Comparison of ENCODE assay signal across 7 mouse cellular contexts in the genomic region with DNA sequence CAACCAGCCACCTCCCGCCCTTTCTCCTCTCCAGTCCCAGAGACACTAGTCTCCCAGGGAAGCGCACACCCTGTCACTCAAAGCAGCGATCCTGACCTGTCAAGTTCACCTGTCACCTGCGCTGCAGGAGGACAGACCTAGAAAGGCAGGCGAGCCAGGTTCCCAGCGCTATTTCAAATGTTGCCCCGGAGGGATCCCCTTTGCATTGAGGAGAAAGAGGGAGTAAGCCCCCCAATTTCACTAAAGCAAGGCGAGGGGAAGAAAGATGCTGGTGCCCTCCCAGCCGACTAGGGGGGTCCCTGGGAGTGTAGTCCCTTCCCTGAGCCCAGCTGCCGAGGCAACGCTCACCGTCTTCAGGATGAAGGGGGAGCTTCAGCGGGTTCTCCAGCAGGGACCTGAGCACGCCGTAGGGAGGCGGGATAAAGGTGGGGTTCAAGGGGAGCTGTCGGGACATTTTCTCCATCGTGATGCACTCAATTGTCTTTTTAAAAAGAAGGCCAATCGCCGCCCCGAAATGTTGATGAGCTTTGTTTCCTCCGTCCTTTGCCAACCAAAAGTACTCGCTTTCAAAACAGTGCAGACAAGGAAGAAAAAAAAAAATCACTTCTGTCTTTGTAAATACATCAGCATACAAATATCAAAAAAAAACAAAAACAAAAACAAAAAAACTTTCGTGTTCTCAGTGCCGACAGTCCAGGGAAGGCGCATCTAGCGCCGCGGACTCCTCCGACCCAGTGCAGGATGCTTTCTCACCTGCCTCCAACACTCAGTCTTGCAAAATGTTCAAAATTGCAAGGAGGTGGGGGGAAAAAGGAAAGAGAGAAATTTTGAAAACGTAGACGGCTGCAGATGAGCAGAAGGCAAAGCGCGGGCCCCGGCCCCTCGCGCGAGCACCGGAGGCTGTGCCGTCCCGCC. TPM values are rescaled to one million over a fixed set of nuclear protein-coding genes. Genes with fewer than 3 reads are reported as not detected.
DNase-seq lines count a peak whose midpoint lies in the region; ATAC-seq and TF ChIP-seq lines count a peak whose summit lies in the region.

No protein-coding gene starts in this region.

- no peak for TF ChIP-seq CTCF in thymus, adult 2 months (IDR thresholded peaks at IDR 0.05; ENCODE audit: borderline replicate concordance, control insufficient read depth, extremely low read depth, insufficient read depth, low read length, poor library complexity)
- TF ChIP-seq CTCF in hindbrain, postnatal 0 days (IDR thresholded peaks at IDR 0.05; ENCODE audit: low read depth), result no peak

- H3K9me3 ChIP-seq in embryonic facial prominence, embryonic 12.5 days, result no peaks in the 10 kb centered on the region
- H3K9me3 ChIP-seq in hindbrain, postnatal 0 days (ENCODE audit: low read length), result no peaks in the 10 kb centered on the region

- no peaks in the 10 kb centered on the region for H3K36me3 ChIP-seq in thymus, adult 2 months (ENCODE audit: control insufficient read depth, insufficient read depth, low read length)
- H3K36me3 ChIP-seq in embryonic facial prominence, embryonic 12.5 days, result no peaks in the 10 kb centered on the region
- no peaks in the 10 kb centered on the region for H3K36me3 ChIP-seq in hindbrain, postnatal 0 days (ENCODE audit: insufficient read depth, low read length)
- H3K36me3 ChIP-seq in macrophage (ENCODE audit: inconsistent target), result no peaks in the 10 kb centered on the region

- peak overlapping the region; percentile 13; the same call in 1 of the 2 replicates for H3K4me3 ChIP-seq in thymus, adult 2 months (ENCODE audit: control insufficient read depth, insufficient read depth, low read length)
- peak overlapping the region; percentile 48 for H3K4me3 ChIP-seq in embryonic facial prominence, embryonic 12.5 days
- H3K4me3 ChIP-seq in hindbrain, postnatal 0 days (ENCODE audit: low read length), result peak overlapping the region; percentile 49
- H3K4me3 ChIP-seq in macrophage (ENCODE audit: inconsistent target), result peak overlapping the region; percentile 10; the same call in 1 of the 2 replicates

- peaks cover 16% of the 10 kb centered on the region for H3K27me3 ChIP-seq in thymus, adult 2 months (ENCODE audit: control insufficient read depth, insufficient read depth, low read length)
- H3K27me3 ChIP-seq in embryonic facial prominence, embryonic 12.5 days, result peaks cover 35% of the 10 kb centered on the region
- H3K27me3 ChIP-seq in hindbrain, postnatal 0 days (ENCODE audit: insufficient read depth, low read length), result no peaks in the 10 kb centered on the region

- no peak overlapping the region for H3K27ac ChIP-seq in thymus, adult 2 months (ENCODE audit: control insufficient read depth, insufficient read depth, low read length)
- H3K27ac ChIP-seq in embryonic facial prominence, embryonic 12.5 days, result no peak overlapping the region
- 0 out of 2 replicates have a peak overlapping the region, but pooled peaks have one; percentile 3 for H3K27ac ChIP-seq in hindbrain, postnatal 0 days
- H3K27ac ChIP-seq in macrophage, result no peak overlapping the region

- ATAC-seq in embryonic facial prominence, embryonic 12.5 days (ENCODE audit: insufficient number of reproducible peaks, insufficient read depth, low FRiP score, low TSS enrichment), result peak; percentile 62
- ATAC-seq in hindbrain, postnatal 0 days, result peak; percentile 67

- no peak for TF ChIP-seq POLR2A in thymus, adult 2 months (IDR thresholded peaks at IDR 0.05; ENCODE audit: control insufficient read depth, extremely low read depth, insufficient read depth, low read length, poor library complexity)

- under 1% methylated on average over 41 of the region's 41 CpGs for WGBS in thymus, adult 2 months
- under 1% methylated on average over 41 of the region's 41 CpGs for WGBS in embryonic facial prominence, embryonic 12.5 days
- under 1% methylated on average over 40 of the region's 41 CpGs for WGBS in hindbrain, postnatal 0 days
- under 1% methylated on average over 41 of the region's 41 CpGs for WGBS in macrophage (ENCODE audit: missing documents)

- peaks cover 18% of the 10 kb centered on the region for H3K4me1 ChIP-seq in thymus, adult 2 months (replicated peaks; ENCODE audit: control insufficient read depth, insufficient read depth, low read length)
- H3K4me1 ChIP-seq in embryonic facial prominence, embryonic 12.5 days, result peaks cover 29% of the 10 kb centered on the region; the same call in 1 of the 2 replicates
- H3K4me1 ChIP-seq in hindbrain, postnatal 0 days (ENCODE audit: insufficient read depth, low read length), result peaks cover 8% of the 10 kb centered on the region; the same call in 1 of the 2 replicates

- peak overlapping the region; percentile 44 for H3K9ac ChIP-seq in embryonic facial prominence, embryonic 12.5 days
- H3K9ac ChIP-seq in hindbrain, postnatal 0 days (replicated peaks; ENCODE audit: low read length), result peak overlapping the region; percentile 49

- no peak for DNase-seq in thymus, adult 2 months
- no peak for DNase-seq in thymus, postnatal 10 days (ENCODE audit: low spot score in 2 of 2)
- DNase-seq in hindbrain, postnatal 0 days (ENCODE audit: low spot score), result no peak
- peak; percentile 30 for DNase-seq in thymus, postnatal 4 days
- no peak for DNase-seq in lung, postnatal 10 days

- peak overlapping the region; percentile 80 for H3K4me2 ChIP-seq in embryonic facial prominence, embryonic 12.5 days (replicated peaks)
- H3K4me2 ChIP-seq in hindbrain, postnatal 0 days (ENCODE audit: low read depth, low read length), result peak overlapping the region; percentile 81

- H3K79me2 ChIP-seq in macrophage (ENCODE audit: inconsistent target), result no peaks in the 10 kb centered on the region

RNA-seq across cellular contexts. Expression of a gene that starts 0.5 kb away (rescaled TPM):
- 0.91 and 1.1 TPM in 2 replicates for polyA plus RNA-seq in thymus, adult 2 months (2012; rRNA removed)
- polyA plus RNA-seq in embryonic facial prominence, embryonic 12.5 days (2016; fragmentation: Nextera tagmentation; extraction: Ambion mirVana), result 3.7 TPM in 2 replicates
- total RNA-seq in hindbrain, postnatal 0 days (2014; rRNA removed), result 4.6 and 10.4 TPM in 2 replicates
- 9.6 and 10.2 TPM in 2 replicates for polyA plus RNA-seq in hindbrain, postnatal 0 days (2015; fragmentation: Nextera tagmentation; extraction: Ambion mirVana)
- total RNA-seq in macrophage (2018; cell fraction: chromatin; rRNA removed), result under 1 TPM in 2 of 26 experiments, not detected in 24; 0.12 to 0.99 TPM
- total RNA-seq in macrophage (2018; cell fraction: cytosol; rRNA removed), result under 1 TPM in 3 of 26 experiments, not detected in 23; under 0.01 to 0.05 (median 0.04) TPM
- not detected for total RNA-seq in macrophage (2018; cell fraction: nucleus; rRNA removed)
- polyA plus RNA-seq in macrophage (2018), result 0.04 TPM in 1 of 3 replicates, not detected in the others
